Mouse (Mus musculus): ENCODE data around the gene Efna2. TPM values are rescaled to one million over a fixed set of nuclear protein-coding genes. Genes with fewer than 3 reads are reported as not detected.

Gene Efna2
- total and polyA plus RNA-seq, 3 experiments = 0.23 to 1.5 (median 0.86) TPM

GRCm38 (mm10) chr10:80163721-80164120, 15.6 kb upstream of the Efna2 start:
- TF ChIP-seq ZC3H11A (IDR thresholded peaks at IDR 0.05; ENCODE audit: low read depth, low read length) (no peak), KAT2A (IDR thresholded peaks at IDR 0.05; ENCODE audit: insufficient replicate concordance, low read length) (no peak), TCF12 (IDR thresholded peaks at IDR 0.05; ENCODE audit: low read depth, low read length) (no peak), USF2 (conservative IDR thresholded peaks at IDR 0.05; ENCODE audit: low read depth, low read length) (no peak), ZNF384 (IDR thresholded peaks at IDR 0.05; ENCODE audit: low read depth, low read length) (peak; percentile 20; the same call in 1 of the 2 replicates), POLR2A (IDR thresholded peaks at IDR 0.05; ENCODE audit: low read depth, low read length) (no peak), RCOR1 (conservative IDR thresholded peaks at IDR 0.05; ENCODE audit: low read depth, low read length) (no peak), MAZ (IDR thresholded peaks at IDR 0.05; ENCODE audit: low read depth, low read length) (no peak)
- H3K4me2 ChIP-seq (ENCODE audit: insufficient read depth, low read depth, poor library complexity, severe bottlenecking) = no peak overlapping the region
- H3K9ac ChIP-seq (ENCODE audit: insufficient read depth, low read depth) = no peak overlapping the region
- H3K79me2 ChIP-seq (replicated peaks; ENCODE audit: control insufficient read depth, extremely low read depth, insufficient read depth, poor library complexity, severe bottlenecking) = peaks cover 3% of the 10 kb centered on the region
- dilution Hi-C loops (cut with MboI; ENCODE audit: extremely low pct_ligation_motif_present, extremely low pct_unique_long_range_greater_than_20kb, low sequenced_read_pairs) (no loop called here), in situ Hi-C loops (cut with MboI; ENCODE audit: low pct_ligation_motif_present, low pct_unique_long_range_greater_than_20kb, low sequenced_read_pairs) (no loop called here)
- H3K4me3 ChIP-seq (replicated peaks in 1 of 3; ENCODE audit: low read depth in 2 of 3, low read length in 2 of 3, poor library complexity in 1 of 3) = no peak overlapping the region
- H3K36me3 ChIP-seq (replicated peaks in 1 of 2; ENCODE audit: control insufficient read depth in 1 of 2, insufficient read depth in 1 of 2, low read length in 1 of 2) = no peaks in the 10 kb centered on the region
- H3K9me3 ChIP-seq (replicated peaks; ENCODE audit: low read length) = no peaks in the 10 kb centered on the region
- no peak overlapping the region for H3K27ac ChIP-seq (ENCODE audit: insufficient read depth, low read depth)
- DNase-seq (ENCODE audit: extremely low read depth) = no peak
- H3K27me3 ChIP-seq (replicated peaks) = no peaks in the 10 kb centered on the region
- peaks cover 34 to 76% of the 10 kb centered on the region in 2 experiments for H3K4me1 ChIP-seq (ENCODE audit: control insufficient read depth in 1 of 2, insufficient read depth in 2 of 2)

GRCm38 (mm10) chr10:80164161-80164997, 14.9 kb upstream of the Efna2 start:
- TF ChIP-seq CTCF (conservative IDR thresholded peaks at IDR 0.05 in 1 of 2, IDR thresholded peaks at IDR 0.05 in 1 of 2; ENCODE audit: low read depth in 2 of 2, low read length in 2 of 2) (no peak), UBTF (IDR thresholded peaks at IDR 0.05; ENCODE audit: low read depth, low read length) (0 out of 2 replicates have a peak, but pooled peaks have one; percentile 53), MAZ (IDR thresholded peaks at IDR 0.05; ENCODE audit: low read depth, low read length) (no peak), CHD1 (IDR thresholded peaks at IDR 0.05; ENCODE audit: low read depth, low read length) (no peak), PAX5 (IDR thresholded peaks at IDR 0.05; ENCODE audit: low read length) (no peak), BHLHE40 (IDR thresholded peaks at IDR 0.05; ENCODE audit: low read depth, low read length) (peak; percentile 43; the same call in 1 of the 2 replicates), JUND (conservative IDR thresholded peaks at IDR 0.05; ENCODE audit: low read depth, low read length) (no peak), NELFE (IDR thresholded peaks at IDR 0.05; ENCODE audit: low read depth, low read length) (no peak), JUN (IDR thresholded peaks at IDR 0.05; ENCODE audit: insufficient read depth, low read depth, low read length) (no peak), IRF4 (IDR thresholded peaks at IDR 0.05; ENCODE audit: low read depth, low read length) (no peak), MYC (IDR thresholded peaks at IDR 0.05; ENCODE audit: low read depth, low read length) (no peak)
- dilution Hi-C loops (cut with MboI; ENCODE audit: extremely low pct_ligation_motif_present, extremely low pct_unique_long_range_greater_than_20kb, low sequenced_read_pairs) = no loop called here
- Histone ChIP-seq H3K27ac (ENCODE audit: insufficient read depth, low read depth) (no peak overlapping the region), H3K4me2 (ENCODE audit: insufficient read depth, low read depth, poor library complexity, severe bottlenecking) (peak overlapping the region; percentile 69), H3K9me3 (replicated peaks; ENCODE audit: low read length) (no peaks in the 10 kb centered on the region), H3K4me3 (replicated peaks in 1 of 3; ENCODE audit: low read depth in 2 of 3, low read length in 2 of 3, poor library complexity in 1 of 3) (peak overlapping the region in 2 of 3 experiments; percentile 5 to 61), H3K4me1 (ENCODE audit: control insufficient read depth in 1 of 2, insufficient read depth in 2 of 2) (peaks cover 27 to 75% of the 10 kb centered on the region in 2 experiments), H3K9ac (ENCODE audit: insufficient read depth, low read depth) (peak overlapping the region; percentile 58), H3K27me3 (replicated peaks) (no peaks in the 10 kb centered on the region), H3K36me3 (replicated peaks in 1 of 2; ENCODE audit: control insufficient read depth in 1 of 2, insufficient read depth in 1 of 2, low read length in 1 of 2) (peaks cover 0 to 2% of the 10 kb centered on the region in 2 experiments), H3K79me2 (replicated peaks; ENCODE audit: control insufficient read depth, extremely low read depth, insufficient read depth, poor library complexity, severe bottlenecking) (peaks cover 10% of the 10 kb centered on the region)
- in situ Hi-C loops (cut with MboI; ENCODE audit: low pct_ligation_motif_present, low pct_unique_long_range_greater_than_20kb, low sequenced_read_pairs) = no loop called here
- no peak for DNase-seq (ENCODE audit: extremely low read depth)

Data from CH12.LX (cell line).